Mouse (Mus musculus): ENCODE results near the gene D7Ertd443e. TPM values are rescaled to one million over a fixed set of nuclear protein-coding genes. Genes with fewer than 3 reads are reported as not detected.

The D7Ertd443e gene
- polyA plus RNA-seq (2016; fragmentation: Nextera tagmentation; extraction: Ambion mirVana), result not detected in 2 replicates

- Histone ChIP-seq H3K4me3 (no peak within 1 kb of the TSS), H3K27ac (replicated peaks) (no peak within 1 kb of the TSS), H3K27me3 (no peaks in the 10 kb centered on the region), H3K4me1 (no peaks in the 10 kb centered on the region), H3K9ac (replicated peaks) (no peak within 1 kb of the TSS), H3K36me3 (no peaks in the 10 kb centered on the region), H3K9me3 (no peaks in the 10 kb centered on the region), H3K4me2 (replicated peaks) (no peak within 1 kb of the TSS)
- WGBS, result 90% methylated on average over 5 of the region's 5 CpGs
- ATAC-seq (ENCODE audit: low FRiP score, low read depth), result no peak
These were observed at the start of gene D7Ertd443e for GRCm38 (mm10) chr7:134385561-134385960. D7Ertd443e (minus strand) TSS chr7:134385661.

GRCm38 (mm10) chr7:134431681-134432080, 46.2 kb upstream of the D7Ertd443e start:
- no peaks in the 10 kb centered on the region for H3K4me1 ChIP-seq
- H3K27ac ChIP-seq (replicated peaks), result no peak overlapping the region
- H3K4me2 ChIP-seq (replicated peaks), result no peak overlapping the region
- ATAC-seq (ENCODE audit: low FRiP score, low read depth), result no peak
- 91% methylated on average over 3 of the region's 3 CpGs for WGBS
- H3K9ac ChIP-seq (replicated peaks), result no peak overlapping the region
- no peaks in the 10 kb centered on the region for H3K9me3 ChIP-seq
- H3K27me3 ChIP-seq, result no peaks in the 10 kb centered on the region
- no peaks in the 10 kb centered on the region for H3K36me3 ChIP-seq
- no peak overlapping the region for H3K4me3 ChIP-seq

- Histone ChIP-seq H3K36me3 (no peaks in the 10 kb centered on the region), H3K27ac (replicated peaks) (no peak overlapping the region), H3K9ac (replicated peaks) (no peak overlapping the region), H3K4me3 (no peak overlapping the region), H3K4me1 (no peaks in the 10 kb centered on the region), H3K9me3 (no peaks in the 10 kb centered on the region), H3K27me3 (no peaks in the 10 kb centered on the region), H3K4me2 (replicated peaks) (no peak overlapping the region)
- ATAC-seq (ENCODE audit: low FRiP score, low read depth), result no peak
- WGBS, result 88% methylated on average over 2 of the region's 2 CpGs
These were observed 43.2 kb upstream of the D7Ertd443e start for GRCm38 (mm10) chr7:134428676-134429075.

- H3K27me3 ChIP-seq, result 0 out of 2 replicates have a peak, but pooled peaks cover 5% of the 10 kb centered on the region
- no peaks in the 10 kb centered on the region for H3K36me3 ChIP-seq
- no peak overlapping the region for H3K27ac ChIP-seq (replicated peaks)
- no peak for ATAC-seq (ENCODE audit: low FRiP score, low read depth)
- H3K4me2 ChIP-seq (replicated peaks), result no peak overlapping the region
- no peak overlapping the region for H3K4me3 ChIP-seq
- H3K9ac ChIP-seq (replicated peaks), result no peak overlapping the region
- no peaks in the 10 kb centered on the region for H3K9me3 ChIP-seq
- WGBS, result 96% methylated on average over 9 of the region's 9 CpGs
- H3K4me1 ChIP-seq, result no peaks in the 10 kb centered on the region
These were observed 29.6 kb upstream of the D7Ertd443e start for GRCm38 (mm10) chr7:134415014-134415413.

GRCm38 (mm10) chr7:134414005-134414690, 28.7 kb upstream of the D7Ertd443e start:
- no peak overlapping the region for H3K9ac ChIP-seq (replicated peaks)
- H3K36me3 ChIP-seq, result no peaks in the 10 kb centered on the region
- no peaks in the 10 kb centered on the region for H3K9me3 ChIP-seq
- 47% methylated on average over 14 of the region's 14 CpGs for WGBS
- H3K4me2 ChIP-seq (replicated peaks), result no peak overlapping the region
- H3K27me3 ChIP-seq, result 0 out of 2 replicates have a peak, but pooled peaks cover 5% of the 10 kb centered on the region
- H3K4me3 ChIP-seq, result no peak overlapping the region
- H3K27ac ChIP-seq (replicated peaks), result no peak overlapping the region
- H3K4me1 ChIP-seq, result no peaks in the 10 kb centered on the region
- ATAC-seq (ENCODE audit: low FRiP score, low read depth), result no peak

GRCm38 (mm10) chr7:134408641-134409040, 23.2 kb upstream of the D7Ertd443e start:
- Histone ChIP-seq H3K36me3 (no peaks in the 10 kb centered on the region), H3K27ac (replicated peaks) (no peak overlapping the region), H3K4me2 (replicated peaks) (no peak overlapping the region), H3K9ac (replicated peaks) (no peak overlapping the region), H3K27me3 (0 out of 2 replicates have a peak, but pooled peaks cover 4% of the 10 kb centered on the region), H3K4me1 (no peaks in the 10 kb centered on the region), H3K9me3 (no peaks in the 10 kb centered on the region), H3K4me3 (no peak overlapping the region)
- no peak for ATAC-seq (ENCODE audit: low FRiP score, low read depth)
- 89% methylated on average over 13 of the region's 13 CpGs for WGBS

- H3K27me3 ChIP-seq, result no peaks in the 10 kb centered on the region
- 74% methylated on average over 2 of the region's 2 CpGs for WGBS
- H3K4me1 ChIP-seq, result no peaks in the 10 kb centered on the region
- no peak overlapping the region for H3K27ac ChIP-seq (replicated peaks)
- no peaks in the 10 kb centered on the region for H3K9me3 ChIP-seq
- no peak overlapping the region for H3K9ac ChIP-seq (replicated peaks)
- no peak for ATAC-seq (ENCODE audit: low FRiP score, low read depth)
- H3K36me3 ChIP-seq, result no peaks in the 10 kb centered on the region
- H3K4me3 ChIP-seq, result no peak overlapping the region
- H3K4me2 ChIP-seq (replicated peaks), result no peak overlapping the region
These were observed 15.3 kb upstream of the D7Ertd443e start for GRCm38 (mm10) chr7:134400746-134401145.

GRCm38 (mm10) chr7:134396769-134397168, 11.3 kb upstream of the D7Ertd443e start:
- Histone ChIP-seq H3K36me3 (no peaks in the 10 kb centered on the region), H3K4me1 (no peaks in the 10 kb centered on the region), H3K4me2 (replicated peaks) (no peak overlapping the region), H3K27ac (replicated peaks) (no peak overlapping the region), H3K9ac (replicated peaks) (no peak overlapping the region), H3K9me3 (no peaks in the 10 kb centered on the region), H3K4me3 (no peak overlapping the region), H3K27me3 (no peaks in the 10 kb centered on the region)
- no peak for ATAC-seq (ENCODE audit: low FRiP score, low read depth)
- 82% methylated on average over 8 of the region's 8 CpGs for WGBS

- Histone ChIP-seq H3K36me3 (no peaks in the 10 kb centered on the region), H3K27ac (replicated peaks) (no peak overlapping the region), H3K4me3 (no peak overlapping the region), H3K4me2 (replicated peaks) (no peak overlapping the region), H3K9ac (replicated peaks) (no peak overlapping the region), H3K9me3 (no peaks in the 10 kb centered on the region), H3K27me3 (no peaks in the 10 kb centered on the region), H3K4me1 (no peaks in the 10 kb centered on the region)
- no peak for ATAC-seq (ENCODE audit: low FRiP score, low read depth)
- 80% methylated on average over 3 of the region's 3 CpGs for WGBS
These were observed 2.7 kb downstream of the D7Ertd443e start for GRCm38 (mm10) chr7:134382791-134383190.

GRCm38 (mm10) chr7:134381407-134381861, 4.0 kb downstream of the D7Ertd443e start:
- Histone ChIP-seq H3K4me2 (replicated peaks) (no peak overlapping the region), H3K4me3 (no peak overlapping the region), H3K9ac (replicated peaks) (no peak overlapping the region), H3K27ac (replicated peaks) (no peak overlapping the region), H3K4me1 (no peaks in the 10 kb centered on the region), H3K27me3 (no peaks in the 10 kb centered on the region), H3K9me3 (no peaks in the 10 kb centered on the region), H3K36me3 (no peaks in the 10 kb centered on the region)
- no peak for ATAC-seq (ENCODE audit: low FRiP score, low read depth)
- WGBS, result 53% methylated on average over 4 of the region's 4 CpGs

- Histone ChIP-seq H3K27ac (replicated peaks) (no peak overlapping the region), H3K4me1 (no peaks in the 10 kb centered on the region), H3K9ac (replicated peaks) (no peak overlapping the region), H3K9me3 (no peaks in the 10 kb centered on the region), H3K4me3 (no peak overlapping the region), H3K36me3 (no peaks in the 10 kb centered on the region), H3K27me3 (no peaks in the 10 kb centered on the region), H3K4me2 (replicated peaks) (no peak overlapping the region)
- whole genome bisulfite sequencing, result 46% methylated on average over 4 of the region's 4 CpGs
- no peak for ATAC-seq (ENCODE audit: low FRiP score, low read depth)
These were observed 7.2 kb downstream of the D7Ertd443e start for GRCm38 (mm10) chr7:134378273-134378672.

- Histone ChIP-seq H3K36me3 (no peaks in the 10 kb centered on the region), H3K9ac (replicated peaks) (no peak overlapping the region), H3K27me3 (no peaks in the 10 kb centered on the region), H3K4me3 (no peak overlapping the region), H3K27ac (replicated peaks) (no peak overlapping the region), H3K9me3 (no peaks in the 10 kb centered on the region), H3K4me1 (no peaks in the 10 kb centered on the region), H3K4me2 (replicated peaks) (no peak overlapping the region)
- no peak for ATAC-seq (ENCODE audit: low FRiP score, low read depth)
- WGBS, result 71% methylated on average over 7 of the region's 7 CpGs
These were observed 8.7 kb downstream of the D7Ertd443e start for GRCm38 (mm10) chr7:134376786-134377185.

- Histone ChIP-seq H3K9me3 (no peaks in the 10 kb centered on the region), H3K36me3 (no peaks in the 10 kb centered on the region), H3K4me2 (replicated peaks) (no peak overlapping the region), H3K4me3 (no peak overlapping the region), H3K4me1 (no peaks in the 10 kb centered on the region), H3K27ac (replicated peaks) (no peak overlapping the region), H3K27me3 (no peaks in the 10 kb centered on the region), H3K9ac (replicated peaks) (no peak overlapping the region)
- WGBS, result 49% methylated on average over 5 of the region's 5 CpGs
- ATAC-seq (ENCODE audit: low FRiP score, low read depth), result no peak
These were observed 13.2 kb downstream of the D7Ertd443e start for GRCm38 (mm10) chr7:134372276-134372675.

Data from midbrain, embryonic 12.5 days (tissue).